Mouse (Mus musculus) erythroblast, embryonic 14.5 days (primary cell): Measurements from ENCODE around the gene Hmga1.

Experiments used
- GATA1 ChIP-seq: IDR thresholded peaks from 2 replicates; pipeline ENCODE4 v1.6.1; 2012; ENCODE audit warnings: low read length, inconsistent platforms, mixed read lengths
- TAL1 ChIP-seq: IDR thresholded peaks from 3 replicates; pipeline ENCODE4 v1.6.1; 2012; ENCODE audit warnings: low read length, inconsistent platforms, mixed read lengths

DNA sequence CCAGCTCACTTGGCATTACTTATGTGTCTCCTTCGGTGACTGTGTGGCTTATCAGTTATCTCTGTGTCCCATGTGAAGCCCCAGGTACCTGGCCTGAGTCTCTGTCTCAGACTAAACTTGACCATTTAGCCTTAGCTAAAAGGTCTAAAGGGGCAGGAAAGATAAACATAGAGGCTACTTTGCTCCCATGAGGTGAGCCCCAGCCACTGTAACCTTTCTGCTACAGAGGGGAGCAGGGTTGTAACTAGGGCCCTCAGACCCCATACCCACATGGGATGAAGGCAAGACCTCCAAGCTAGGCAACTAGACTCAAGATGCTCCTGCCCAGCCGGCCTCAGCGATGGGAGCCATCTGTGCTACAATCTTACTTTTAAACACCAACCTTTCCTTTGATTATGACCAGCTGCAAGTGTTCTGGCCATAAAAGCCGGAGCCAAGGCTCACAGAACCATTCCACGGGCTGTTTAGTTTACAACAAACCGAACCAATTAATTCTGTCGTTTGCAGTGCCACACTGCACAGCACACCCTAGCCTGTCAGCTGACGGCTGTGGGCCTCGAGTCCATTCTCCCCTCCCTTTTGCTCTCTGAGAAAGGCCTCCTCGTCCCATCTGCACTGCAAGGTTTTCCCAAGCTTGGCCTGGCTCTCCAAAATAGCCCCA is 18.9 kb downstream of the Hmga1 start:
- TF ChIP-seq TAL1, result no peak
- TF ChIP-seq GATA1, result no peak
